Mouse (Mus musculus): ENCODE data around the gene Tmod3.

The Tmod3 gene

GRCm38 (mm10) chr9:75559512-75560012 lies at the start of gene Tmod3:
Tmod3 (minus strand) TSS chr9:75559657.
- in situ Hi-C loops (cut with MboI, MseI): no loop called here

- in situ Hi-C loops (cut with MboI, MseI): no loop called here
These were observed 48.0 kb upstream of the Tmod3 start for GRCm38 (mm10) chr9:75607496-75607895.

- in situ Hi-C loops (cut with MboI, MseI): no loop called here
These were observed 42.1 kb upstream of the Tmod3 start for GRCm38 (mm10) chr9:75601510-75601909.

- in situ Hi-C loops (cut with MboI, MseI): no loop called here
These were observed 40.9 kb upstream of the Tmod3 start for GRCm38 (mm10) chr9:75600166-75600934.

- in situ Hi-C loops (cut with MboI, MseI): no loop called here
These were observed 39.9 kb upstream of the Tmod3 start for GRCm38 (mm10) chr9:75599191-75599841.

- in situ Hi-C loops (cut with MboI, MseI): no loop called here
These were observed 38.1 kb upstream of the Tmod3 start for GRCm38 (mm10) chr9:75597596-75597995.

GRCm38 (mm10) chr9:75597036-75597435 lies 37.6 kb upstream of the Tmod3 start:
- in situ Hi-C loops (cut with MboI, MseI): no loop called here

GRCm38 (mm10) chr9:75593481-75593880 lies 34.0 kb upstream of the Tmod3 start:
- in situ Hi-C loops (cut with MboI, MseI): no loop called here

- in situ Hi-C loops (cut with MboI, MseI): loop anchor here (5.0 kb wide), 1 partner anchor 73 kb away; no protein-coding TSS in a partner anchor
These were observed 30.7 kb upstream of the Tmod3 start for GRCm38 (mm10) chr9:75589850-75590790.

- in situ Hi-C loops (cut with MboI, MseI): no loop called here
These were observed 22.4 kb upstream of the Tmod3 start for GRCm38 (mm10) chr9:75581694-75582350.

GRCm38 (mm10) chr9:75579321-75579720 lies 19.9 kb upstream of the Tmod3 start:
- in situ Hi-C loops (cut with MboI, MseI): no loop called here

GRCm38 (mm10) chr9:75571036-75571942 lies 11.8 kb upstream of the Tmod3 start:
- in situ Hi-C loops (cut with MboI, MseI): no loop called here

- in situ Hi-C loops (cut with MboI, MseI): no loop called here
These were observed 8.9 kb upstream of the Tmod3 start for GRCm38 (mm10) chr9:75568399-75568798.

GRCm38 (mm10) chr9:75564892-75565291 lies 5.4 kb upstream of the Tmod3 start:
- in situ Hi-C loops (cut with MboI, MseI): no loop called here

- in situ Hi-C loops (cut with MboI, MseI): no loop called here
These were observed 4.2 kb upstream of the Tmod3 start for GRCm38 (mm10) chr9:75563622-75564021.

- in situ Hi-C loops (cut with MboI, MseI): no loop called here
These were observed 3.7 kb upstream of the Tmod3 start for GRCm38 (mm10) chr9:75563176-75563575.

GRCm38 (mm10) chr9:75561040-75561669 lies 1.7 kb upstream of the Tmod3 start:
- in situ Hi-C loops (cut with MboI, MseI): no loop called here

- in situ Hi-C loops (cut with MboI, MseI): no loop called here
These were observed 896 bp upstream of the Tmod3 start for GRCm38 (mm10) chr9:75560353-75560752.

GRCm38 (mm10) chr9:75558812-75559511 lies 495 bp downstream of the Tmod3 start:
- in situ Hi-C loops (cut with MboI, MseI): no loop called here

Measured in T-helper 1 cell (primary cell).